ENCODE assay signal across 13 mouse cellular contexts in the genomic region with DNA sequence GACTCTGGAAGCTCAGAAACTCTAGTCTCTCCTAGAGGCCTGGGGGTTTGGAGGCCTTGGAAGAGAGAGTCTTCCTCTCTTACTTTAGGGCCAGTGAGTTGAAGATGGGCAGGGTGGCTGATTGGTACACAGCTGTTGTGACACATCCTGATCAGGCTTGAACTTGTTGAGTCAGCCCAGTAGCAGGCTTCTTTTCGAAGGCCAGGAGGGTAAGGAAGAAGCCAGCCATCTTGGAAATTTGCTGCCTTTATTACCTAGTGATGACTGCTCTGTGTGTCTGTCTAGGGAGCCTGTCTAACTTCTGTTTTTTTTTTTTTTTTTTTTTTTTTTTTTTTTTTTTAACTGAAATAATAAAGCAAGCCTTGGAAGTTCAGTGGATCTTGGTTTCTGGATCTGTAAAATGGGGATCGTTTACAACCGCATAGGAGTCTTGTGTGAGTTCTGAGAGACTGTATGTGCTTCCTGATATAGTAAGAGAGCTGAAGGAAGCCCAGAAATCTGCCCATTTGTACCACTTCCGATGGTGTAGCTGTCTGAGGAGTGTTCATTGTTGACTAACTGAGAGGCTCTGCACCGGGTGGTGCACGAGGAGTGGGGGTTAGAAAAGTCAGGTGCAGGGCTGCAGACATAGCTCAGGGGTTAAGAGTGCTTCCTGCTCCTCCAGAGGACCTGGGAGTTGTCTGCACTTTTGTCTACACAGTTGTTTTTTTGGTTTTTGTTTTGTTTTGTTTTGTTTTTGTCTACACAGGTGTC. TPM values are rescaled to one million over a fixed set of nuclear protein-coding genes. Genes with fewer than 3 reads are reported as not detected.
DNase-seq lines count a peak whose midpoint lies in the region; ATAC-seq and TF ChIP-seq lines count a peak whose summit lies in the region.
"Had no signal": no experiment of that assay in that cellular context is flagged by ENCODE, and none has a peak within 500 bp of the region (broad histone marks: within the 10 kb centered on the region; RNA-seq: fewer than 3 reads in every experiment).

No protein-coding gene starts in this region.

- no peak overlapping the region for H3K4me3 ChIP-seq in liver, embryonic 15.5 days (replicated peaks)
- H3K4me3 ChIP-seq in thymus, adult 2 months (ENCODE audit: control insufficient read depth, insufficient read depth, low read length) = no peak overlapping the region
- H3K4me3 ChIP-seq in neural tube, embryonic 15.5 days (replicated peaks) = no peak overlapping the region
- H3K4me3 ChIP-seq: embryonic facial prominence, embryonic 10.5 days; hindbrain, embryonic 10.5 days; limb, embryonic 13.5 days had no signal

- peaks cover 14% of the 10 kb centered on the region for H3K27me3 ChIP-seq in liver, embryonic 15.5 days
- H3K27me3 ChIP-seq in thymus, adult 2 months (ENCODE audit: control insufficient read depth, insufficient read depth, low read length) = no peaks in the 10 kb centered on the region
- no peaks in the 10 kb centered on the region for H3K27me3 ChIP-seq in neural tube, embryonic 15.5 days (replicated peaks)

- DNase-seq in B cell, adult 2 months = peak; percentile 17 to 24
- peak; percentile 79 for DNase-seq in thymus, adult 2 months
- DNase-seq in left cerebral cortex, postnatal 14 days (ENCODE audit: low spot score in 2 of 2) = no peak
- DNase-seq in layer of hippocampus, adult 11-12 months (ENCODE audit: low spot score) = no peak
- DNase-seq: cerebellum, adult 18-20 months; kidney, adult 8-10 months; lung, postnatal 14 days had no signal

- ATAC-seq in CD4-positive, CD25-positive, alpha-beta regulatory T cell, adult 4 months = peak; percentile 86
- ATAC-seq in liver, embryonic 15.5 days (ENCODE audit: insufficient read depth) = no peak
- ATAC-seq in neural tube, embryonic 15.5 days (ENCODE audit: low FRiP score) = no peak

- WGBS in liver, embryonic 15.5 days (ENCODE audit: insufficient replicate concordance) = 28% methylated on average over 6 of the region's 6 CpGs
- WGBS in thymus, adult 2 months = 10% methylated on average over 6 of the region's 6 CpGs
- WGBS in neural tube, embryonic 15.5 days = 82% methylated on average over 6 of the region's 6 CpGs

- no peak for TF ChIP-seq POLR2A in thymus, adult 2 months (IDR thresholded peaks at IDR 0.05; ENCODE audit: control insufficient read depth, extremely low read depth, insufficient read depth, low read length, poor library complexity)

- 0 out of 2 replicates have a peak overlapping the region, but pooled peaks have one; percentile 65 for H3K27ac ChIP-seq in liver, embryonic 15.5 days (replicated peaks)
- peak overlapping the region; percentile 97 for H3K27ac ChIP-seq in thymus, adult 2 months (ENCODE audit: control insufficient read depth, insufficient read depth, low read length)
- H3K27ac ChIP-seq in neural tube, embryonic 15.5 days (replicated peaks) = no peak overlapping the region
- H3K27ac ChIP-seq: embryonic facial prominence, embryonic 10.5 days; hindbrain, embryonic 10.5 days; limb, embryonic 13.5 days had no signal

- no peak for TF ChIP-seq CTCF in thymus, adult 2 months (IDR thresholded peaks at IDR 0.05; ENCODE audit: borderline replicate concordance, control insufficient read depth, extremely low read depth, insufficient read depth, low read length, poor library complexity)

- no peaks in the 10 kb centered on the region for H3K36me3 ChIP-seq in liver, embryonic 15.5 days (replicated peaks)
- H3K36me3 ChIP-seq in thymus, adult 2 months (ENCODE audit: control insufficient read depth, insufficient read depth, low read length) = no peaks in the 10 kb centered on the region
- no peaks in the 10 kb centered on the region for H3K36me3 ChIP-seq in neural tube, embryonic 15.5 days
- H3K36me3 ChIP-seq: embryonic facial prominence, embryonic 10.5 days; hindbrain, embryonic 10.5 days; limb, embryonic 13.5 days had no signal

- H3K9me3 ChIP-seq in liver, embryonic 15.5 days (replicated peaks) = no peaks in the 10 kb centered on the region
- H3K9me3 ChIP-seq in neural tube, embryonic 15.5 days (replicated peaks) = no peaks in the 10 kb centered on the region
- H3K9me3 ChIP-seq: embryonic facial prominence, embryonic 10.5 days; hindbrain, embryonic 10.5 days; limb, embryonic 13.5 days had no signal

- H3K4me1 ChIP-seq in liver, embryonic 15.5 days (replicated peaks) = peaks cover 20% of the 10 kb centered on the region
- peaks cover 34% of the 10 kb centered on the region for H3K4me1 ChIP-seq in thymus, adult 2 months (replicated peaks; ENCODE audit: control insufficient read depth, insufficient read depth, low read length)
- H3K4me1 ChIP-seq in neural tube, embryonic 15.5 days = peaks cover 22% of the 10 kb centered on the region

- H3K9ac ChIP-seq in liver, embryonic 15.5 days = no peak overlapping the region
- H3K9ac ChIP-seq in neural tube, embryonic 15.5 days (replicated peaks) = no peak overlapping the region
- H3K9ac ChIP-seq: limb, embryonic 13.5 days had no signal

- intact Hi-C loops in left cerebral cortex, postnatal 14 days (cut with DNase I) = loop anchor here (5.0 kb wide), 2 partner anchors 543 to 588 kb away; no protein-coding TSS in a partner anchor

- no peak overlapping the region for H3K4me2 ChIP-seq in liver, embryonic 15.5 days
- H3K4me2 ChIP-seq in neural tube, embryonic 15.5 days = no peak overlapping the region
- H3K4me2 ChIP-seq: limb, embryonic 13.5 days had no signal

RNA-seq across cellular contexts. Expression of a gene that starts 5.7 kb away (rescaled TPM):
- 100 to 1,000 TPM; 175 to 223 TPM for polyA plus RNA-seq in CD4-positive, CD25-positive, alpha-beta regulatory T cell, adult 4 months (2017; shearing (Covaris generic))
- polyA plus RNA-seq in liver, embryonic 15.5 days (2015; fragmentation: Nextera tagmentation; extraction: Ambion mirVana) = 20.8 and 24.4 TPM in 2 replicates
- 17.9 and 20.8 TPM in 2 replicates for polyA plus RNA-seq in thymus, adult 2 months (2012; rRNA removed)
- under 1 TPM in 1 of 2 experiments, not detected in 1; 0.82 TPM for total RNA-seq in left cerebral cortex, postnatal 14 days (2021)
- polyA plus RNA-seq in neural tube, embryonic 15.5 days (2015; fragmentation: Nextera tagmentation; extraction: Ambion mirVana) = 0.88 and 9.5 TPM in 2 replicates
- polyA plus RNA-seq: hindbrain, embryonic 10.5 days had no signal

Comparison
In these comparisons a context has a peak if more than half of its experiments do, and no peak if none do; other contexts are left out.
1. DNase-seq: peak in B cell, adult 2 months (2 of 2) and thymus, adult 2 months (single experiment); none in left cerebral cortex, postnatal 14 days (0 of 2) and layer of hippocampus, adult 11-12 months (single experiment).